Mouse (Mus musculus) hindbrain, postnatal 0 days (tissue): ENCODE results near the gene A030003K21Rik. TPM values are rescaled to one million over a fixed set of nuclear protein-coding genes. Genes with fewer than 3 reads are reported as not detected.

Source experiments
- ATAC-seq: fragments of 200-750 bp; cut with Nextera tagmentation; 2 replicates; pipeline ENCODE4 v1.8.0; 2017; ENCODE audit warnings: mild to moderate bottlenecking, moderate TSS enrichment, moderate library complexity
- DNase-seq: peaks from one replicate; pipeline ENCODE4 v3.0.0-alpha.2; 2015; ENCODE audit warnings: low spot score
- H3K27ac ChIP-seq: fragments of 300-500 bp; sonication (generic); 2 replicates; pipeline ENCODE4 v1.5.1; 2014; ENCODE audit warnings: mild to moderate bottlenecking
- H3K27me3 ChIP-seq: fragments of 300-500 bp; sonication (generic); 2 replicates; pipeline ENCODE4 v1.6.1; 2014; ENCODE audit warnings: low read length, mixed read lengths; ENCODE audit not compliant: insufficient read depth
- H3K36me3 ChIP-seq: fragments of 300-500 bp; sonication (generic); 2 replicates; pipeline ENCODE4 v1.6.1; 2014; ENCODE audit warnings: low read length, mixed read lengths; ENCODE audit not compliant: insufficient read depth
- H3K4me1 ChIP-seq: fragments of 300-500 bp; sonication (generic); 2 replicates; pipeline ENCODE4 v1.6.1; 2014; ENCODE audit warnings: antibody characterized with exemption, low read length, mixed read lengths; ENCODE audit not compliant: insufficient read depth
- H3K4me2 ChIP-seq: fragments of 300-500 bp; sonication (generic); 2 replicates; pipeline ENCODE4 v1.6.1; 2014; ENCODE audit warnings: low read depth, mild to moderate bottlenecking, low read length, moderate library complexity, mixed read lengths
- H3K4me3 ChIP-seq: fragments of 300-500 bp; sonication (generic); 2 replicates; pipeline ENCODE4 v1.5.1; 2014; ENCODE audit warnings: low read length
- H3K9ac ChIP-seq: fragments of 300-500 bp; sonication (generic); replicated peaks from 2 replicates; pipeline ENCODE4 v1.6.1; 2014; ENCODE audit warnings: mild to moderate bottlenecking, low read length, moderate library complexity, mixed read lengths
- H3K9me3 ChIP-seq: fragments of 300-500 bp; sonication (generic); 2 replicates; pipeline ENCODE4 v1.6.1; 2016; ENCODE audit warnings: low read length, mixed read lengths
- CTCF ChIP-seq: IDR thresholded peaks from 2 replicates; pipeline ENCODE4 v1.5.1; 2016; ENCODE audit warnings: antibody characterized with exemption, control low read depth, low read depth
- WGBS: fragments of 180-500 bp; shearing (Covaris S2); extraction: QIAGEN DNeasy Blood & Tissue Kit; methylation state at CpG from one replicate; pipeline ENCODE4 v1.1.7; 2014; 5-methylcytosine and 5-hydroxymethylcytosine counted together
- polyA plus RNA-seq: library from polyadenylated mRNA; unstranded; fragments of >200 nt; fragmentation: Nextera tagmentation; extraction: Ambion mirVana; gene quantifications from 2 replicates; pipeline ENCODE4 v1.2.1, GENCODE M21; 2015
- total RNA-seq: library from RNA; depleted of rRNA; stranded (reverse); fragments of >200 nt; gene quantifications from 2 replicates; pipeline ENCODE4 v1.2.3, GENCODE M21; 2014; rRNA removed

The A030003K21Rik gene
- total and polyA plus RNA-seq, 2 experiments from 2014 or later: not detected

DNA sequence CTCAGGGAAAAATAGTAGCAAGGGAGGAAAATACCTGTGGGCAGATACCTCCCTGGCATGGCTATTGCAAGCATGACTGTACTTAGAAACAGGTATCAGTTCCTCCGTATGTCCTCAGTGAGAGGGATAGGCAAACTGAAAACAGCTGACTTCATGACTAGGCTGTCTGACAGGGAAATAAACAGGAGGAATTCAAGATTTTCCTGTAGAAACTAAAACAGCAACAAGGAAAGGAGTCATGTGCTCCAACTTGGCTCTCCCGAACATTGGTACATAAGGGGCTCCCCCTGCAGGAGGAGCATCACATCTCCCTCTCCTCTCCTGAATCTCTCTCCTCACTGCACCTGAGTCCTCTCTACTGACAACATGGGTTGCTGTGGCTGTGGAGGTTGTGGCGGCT lies 30.2 kb downstream of the A030003K21Rik start, which contains the start of gene A030005L19Rik:
TSS of gene A030005L19Rik (plus strand) at position 301 of the 400 bp plus-strand sequence.
- Histone ChIP-seq H3K27ac (no peak within 1 kb of the TSS), H3K9ac (no peak within 1 kb of the TSS), H3K4me3 (no peak within 1 kb of the TSS), H3K36me3 (no peaks in the 10 kb centered on the region), H3K4me1 (no peaks in the 10 kb centered on the region), H3K27me3 (no peaks in the 10 kb centered on the region), H3K4me2 (no peak within 1 kb of the TSS), H3K9me3 (no peaks in the 10 kb centered on the region)
- no peak for DNase-seq
- peak; percentile 14; the same call in 1 of the 2 replicates for TF ChIP-seq CTCF
- ATAC-seq: no peak
- 92% methylated on average over 3 of the region's 3 CpGs for WGBS

- H3K4me2 ChIP-seq: no peak overlapping the region
- no peaks in the 10 kb centered on the region for H3K9me3 ChIP-seq
- H3K4me1 ChIP-seq: no peaks in the 10 kb centered on the region
- DNase-seq: no peak
- no peaks in the 10 kb centered on the region for H3K27me3 ChIP-seq
- no peak overlapping the region for H3K4me3 ChIP-seq
- TF ChIP-seq CTCF: no peak
- peaks cover 11% of the 10 kb centered on the region; the same call in 1 of the 2 replicates for H3K36me3 ChIP-seq
- 60% methylated on average over 3 of the region's 3 CpGs for WGBS
- H3K9ac ChIP-seq: no peak overlapping the region
- H3K27ac ChIP-seq: no peak overlapping the region
- no peak for ATAC-seq
These were observed 37.3 kb downstream of the A030003K21Rik start for GRCm38 (mm10) chr1:82905886-82906285.

DNA sequence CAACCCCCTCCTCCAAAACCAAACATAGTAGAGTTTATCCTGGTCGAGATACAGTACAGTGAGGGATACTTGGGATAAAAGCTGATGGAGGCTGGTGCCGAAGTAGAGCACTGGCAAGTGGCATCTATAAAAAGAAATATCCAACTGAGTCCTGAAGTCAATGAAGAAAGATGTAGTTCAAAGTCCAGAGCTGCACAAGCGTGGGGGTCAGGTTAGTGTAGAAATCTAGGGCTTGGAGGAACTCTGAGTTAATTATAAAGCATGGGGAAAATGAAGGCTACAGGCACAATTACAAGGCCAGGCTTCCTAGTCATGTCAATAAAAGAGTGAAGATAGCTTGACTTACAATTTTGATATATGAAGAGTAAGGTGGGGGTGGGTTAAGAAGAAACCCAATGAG lies 42.0 kb downstream of the A030003K21Rik start:
- Histone ChIP-seq H3K36me3 (peaks cover 20% of the 10 kb centered on the region), H3K27ac (no peak overlapping the region), H3K27me3 (no peaks in the 10 kb centered on the region), H3K4me1 (no peaks in the 10 kb centered on the region), H3K9ac (no peak overlapping the region), H3K9me3 (no peaks in the 10 kb centered on the region), H3K4me3 (no peak overlapping the region), H3K4me2 (no peak overlapping the region)
- 98% methylated on average over 3 of the region's 3 CpGs for WGBS
- DNase-seq (no peak), ATAC-seq (no peak)
- no peak for TF ChIP-seq CTCF

GRCm38 (mm10) chr1:82900567-82900966 lies 42.6 kb downstream of the A030003K21Rik start:
- no peak for ATAC-seq
- no peak for TF ChIP-seq CTCF
- no peak for DNase-seq
- H3K27ac ChIP-seq: no peak overlapping the region
- no peaks in the 10 kb centered on the region for H3K4me1 ChIP-seq
- no peak overlapping the region for H3K4me2 ChIP-seq
- H3K36me3 ChIP-seq: peaks cover 20% of the 10 kb centered on the region
- H3K9ac ChIP-seq: no peak overlapping the region
- no peaks in the 10 kb centered on the region for H3K27me3 ChIP-seq
- whole genome bisulfite sequencing: 97% methylated on average over 1 of the region's 1 CpGs
- H3K9me3 ChIP-seq: no peaks in the 10 kb centered on the region
- no peak overlapping the region for H3K4me3 ChIP-seq

GRCm38 (mm10) chr1:82893269-82893668 lies 49.9 kb downstream of the A030003K21Rik start:
- WGBS: 93% methylated on average over 7 of the region's 7 CpGs
- Histone ChIP-seq H3K4me1 (no peaks in the 10 kb centered on the region), H3K4me3 (no peak overlapping the region), H3K27ac (no peak overlapping the region), H3K9ac (no peak overlapping the region), H3K9me3 (no peaks in the 10 kb centered on the region), H3K4me2 (no peak overlapping the region), H3K36me3 (peaks cover 20% of the 10 kb centered on the region), H3K27me3 (no peaks in the 10 kb centered on the region)
- no peak for DNase-seq
- ATAC-seq: no peak
- no peak for TF ChIP-seq CTCF

Other genes with a start within 250 kb of the A030003K21Rik start
- gene Mff, start 218.5 kb downstream of the A030003K21Rik start, total RNA-seq: 309 and 364 TPM in 2 replicates
- 410 and 416 TPM in 2 replicates for gene Mff, start 218.5 kb downstream of the A030003K21Rik start, polyA plus RNA-seq
- gene Tm4sf20, start 174.9 kb downstream of the A030003K21Rik start, total RNA-seq: not detected in 2 replicates
- not detected in 2 replicates for gene Tm4sf20, start 174.9 kb downstream of the A030003K21Rik start, polyA plus RNA-seq
- gene Gm47791, start 172.1 kb downstream of the A030003K21Rik start, total RNA-seq: not detected in 2 replicates
- not detected in 2 replicates for gene Gm47791, start 172.1 kb downstream of the A030003K21Rik start, polyA plus RNA-seq
- gene Agfg1, start 103.9 kb downstream of the A030003K21Rik start, total RNA-seq: 88.2 and 98.6 TPM in 2 replicates
- gene Agfg1, start 103.9 kb downstream of the A030003K21Rik start, polyA plus RNA-seq: 20.7 TPM in 2 replicates
- 0.97 TPM in 1 of 2 replicates, not detected in the other for gene A030005L19Rik, start 30.1 kb downstream of the A030003K21Rik start, total RNA-seq
- gene A030005L19Rik, start 30.1 kb downstream of the A030003K21Rik start, polyA plus RNA-seq: not detected in 2 replicates
- gene A030014E15Rik, start 18.5 kb downstream of the A030003K21Rik start, total RNA-seq: not detected in 2 replicates
- gene A030014E15Rik, start 18.5 kb downstream of the A030003K21Rik start, polyA plus RNA-seq: not detected in 2 replicates
- not detected in 2 replicates for gene Gm6217, start 12.0 kb downstream of the A030003K21Rik start, total RNA-seq
- not detected in 2 replicates for gene Gm6217, start 12.0 kb downstream of the A030003K21Rik start, polyA plus RNA-seq
- not detected in 2 replicates for gene Gm7544, start 12.6 kb upstream of the A030003K21Rik start, total RNA-seq
- gene Gm7544, start 12.6 kb upstream of the A030003K21Rik start, polyA plus RNA-seq: not detected in 2 replicates
- not detected in 2 replicates for gene Gm47955, start 16.9 kb upstream of the A030003K21Rik start, total RNA-seq
- not detected in 2 replicates for gene Gm47955, start 16.9 kb upstream of the A030003K21Rik start, polyA plus RNA-seq
- not detected in 2 replicates for gene Gm47959, start 57.2 kb upstream of the A030003K21Rik start, total RNA-seq
- gene Gm47959, start 57.2 kb upstream of the A030003K21Rik start, polyA plus RNA-seq: not detected in 2 replicates
- 1.5 and 1.8 TPM in 2 replicates for gene Slc19a3, start 95.1 kb upstream of the A030003K21Rik start, total RNA-seq
- gene Slc19a3, start 95.1 kb upstream of the A030003K21Rik start, polyA plus RNA-seq: 1.3 and 1.7 TPM in 2 replicates
- gene Krtap28-10, start 99.1 kb upstream of the A030003K21Rik start, total RNA-seq: not detected in 2 replicates
- gene Krtap28-10, start 99.1 kb upstream of the A030003K21Rik start, polyA plus RNA-seq: not detected in 2 replicates
- not detected in 2 replicates for gene Gm47969, start 101.5 kb upstream of the A030003K21Rik start, total RNA-seq
- gene Gm47969, start 101.5 kb upstream of the A030003K21Rik start, polyA plus RNA-seq: not detected in 2 replicates
- not detected in 2 replicates for gene A030005K14Rik, start 116.0 kb upstream of the A030003K21Rik start, total RNA-seq
- not detected in 2 replicates for gene A030005K14Rik, start 116.0 kb upstream of the A030003K21Rik start, polyA plus RNA-seq
- gene Krtap28-13, start 117.5 kb upstream of the A030003K21Rik start, total RNA-seq: not detected in 2 replicates
- not detected in 2 replicates for gene Krtap28-13, start 117.5 kb upstream of the A030003K21Rik start, polyA plus RNA-seq
- not detected in 2 replicates for gene Ccl20, start 173.4 kb upstream of the A030003K21Rik start, total RNA-seq
- not detected in 2 replicates for gene Ccl20, start 173.4 kb upstream of the A030003K21Rik start, polyA plus RNA-seq
- gene Daw1, start 216.4 kb upstream of the A030003K21Rik start, total RNA-seq: 0.94 and 1.5 TPM in 2 replicates
- 1.5 and 2.3 TPM in 2 replicates for gene Daw1, start 216.4 kb upstream of the A030003K21Rik start, polyA plus RNA-seq